Mouse (Mus musculus): ENCODE data around the gene Lyrm4.
"Not testable (repeated sequence)": the region's sequence is repeated elsewhere in the genome, so short reads cannot be mapped to it uniquely, and the experiment has no call there.

GRCm38 (mm10) chr13:35991185-35991584, 126.1 kb downstream of the Lyrm4 start:
- TF ChIP-seq POLR2A (IDR thresholded peaks at IDR 0.05; ENCODE audit: borderline replicate concordance, extremely low read depth, low read depth, low read length); CTCF (IDR thresholded peaks at IDR 0.05; ENCODE audit: insufficient read depth, low read length): not testable (repeated sequence)
